Mouse (Mus musculus) adrenal gland, adult 10 weeks (tissue): ENCODE results near the gene Znhit3. TPM values are rescaled to one million over a fixed set of nuclear protein-coding genes. Genes with fewer than 3 reads are reported as not detected.

Experiments used
- polyA plus RNA-seq: library from polyadenylated mRNA; stranded (reverse); fragments of 350-450 nt; fragmentation: Illumina TruSeq; extraction: RNeasy Lipid Tissue Mini Kit (QIAGEN cat#74804); gene quantifications from one replicate; pipeline ENCODE4 v1.2.3, GENCODE M21; 2014; ENCODE audit warnings: low read depth, low replicate concordance

The Znhit3 gene
- 6.3 TPM for polyA plus RNA-seq

GRCm38 (mm10) chr11:84916053-84916702, at the start of gene Znhit3:
Gene Znhit3, minus strand, starts transcription at chr11:84916366.

GRCm38 (mm10) chr11:84957591-84958270, 41.6 kb upstream of the Znhit3 start, which contains the start of gene Car4:
Gene Car4, plus strand, starts transcription at chr11:84957786.

GRCm38 (mm10) chr11:84879772-84880464, 36.2 kb downstream of the Znhit3 start, which contains the start of the genes Myo19 and Pigw:
Gene Myo19, plus strand, starts transcription at chr11:84880148.
Gene Pigw, minus strand, starts transcription at chr11:84880285.

GRCm38 (mm10) chr11:84870337-84871043, 45.7 kb downstream of the Znhit3 start, which contains the start of gene Ggnbp2:
Gene Ggnbp2, minus strand, starts transcription at chr11:84870817.

Other genes starting within 250 kb of the Znhit3 start
- 4.3 TPM for gene Mrm1, start 96.9 kb downstream of the Znhit3 start, polyA plus RNA-seq
- 10.0 TPM for gene Dhrs11, start 87.4 kb downstream of the Znhit3 start, polyA plus RNA-seq
- gene Ggnbp2, start 45.5 kb downstream of the Znhit3 start, polyA plus RNA-seq: 312 TPM
- gene Myo19, start 36.2 kb downstream of the Znhit3 start, polyA plus RNA-seq: 2.3 TPM
- gene Pigw, start 36.1 kb downstream of the Znhit3 start, polyA plus RNA-seq: 18.7 TPM
- gene Car4, start 41.4 kb upstream of the Znhit3 start, polyA plus RNA-seq: 2.9 TPM
- gene Usp32, start 223.8 kb upstream of the Znhit3 start, polyA plus RNA-seq: 117 TPM